Mouse (Mus musculus): ENCODE results near the gene Cxcr2. TPM values are rescaled to one million over a fixed set of nuclear protein-coding genes. Genes with fewer than 3 reads are reported as not detected.

The Cxcr2 gene
- total RNA-seq, 1 experiment from 2014 or later: not detected

- DNase-seq: no peak
Measured at GRCm38 (mm10) chr1:74199046-74199445, 45.3 kb downstream of the Cxcr2 start.

- no peak for DNase-seq
Measured at GRCm38 (mm10) chr1:74201048-74201844, 47.5 kb downstream of the Cxcr2 start.

GRCm38 (mm10) chr1:74203457-74203856 lies 49.7 kb downstream of the Cxcr2 start:
- DNase-seq: no peak

- DNase-seq: no peak
Measured at GRCm38 (mm10) chr1:74205881-74206280, 52.1 kb downstream of the Cxcr2 start.

- no peak for DNase-seq
Measured at GRCm38 (mm10) chr1:74206642-74207041, 52.9 kb downstream of the Cxcr2 start.

GRCm38 (mm10) chr1:74207906-74208305 lies 54.1 kb downstream of the Cxcr2 start:
- no peak for DNase-seq

- DNase-seq: no peak
Measured at GRCm38 (mm10) chr1:74208941-74209340, 55.2 kb downstream of the Cxcr2 start.

Small RNAs within 50 kb of the gene (microRNA-seq; reads per million reads assigned to microRNA genes)
- 0 reads per million in 2 experiments for gene Mir1928

Other genes with a start within 250 kb of the Cxcr2 start
- 270 and 436 TPM in 2 replicates for gene Tns1, start 29.5 kb upstream of the Cxcr2 start, total RNA-seq (2021)
- gene Rufy4, start 28.4 kb upstream of the Cxcr2 start, total RNA-seq (2021): 2.2 and 2.3 TPM in 2 replicates
- gene Cxcr1, start 40.6 kb downstream of the Cxcr2 start, total RNA-seq (2021): not detected in 2 replicates
- 170 and 172 TPM in 2 replicates for gene Arpc2, start 82.1 kb downstream of the Cxcr2 start, total RNA-seq (2021)
- gene Gpbar1, start 124.6 kb downstream of the Cxcr2 start, total RNA-seq (2021): not detected in 2 replicates
- 157 and 183 TPM in 2 replicates for gene Aamp, start 130.7 kb downstream of the Cxcr2 start, total RNA-seq (2021)
- gene Pnkd, start 130.9 kb downstream of the Cxcr2 start, total RNA-seq (2021): 65.2 and 75.9 TPM in 2 replicates
- gene Tmbim1, start 151.6 kb downstream of the Cxcr2 start, total RNA-seq (2021): 83.1 and 84.7 TPM in 2 replicates
- gene Catip, start 208.1 kb downstream of the Cxcr2 start, total RNA-seq (2021): 0.67 TPM in 2 replicates
- gene Slc11a1, start 221.2 kb downstream of the Cxcr2 start, total RNA-seq (2021): 5.8 and 11.4 TPM in 2 replicates
- gene Ctdsp1, start 237.5 kb downstream of the Cxcr2 start, total RNA-seq (2021): 168 and 179 TPM in 2 replicates

All from adrenal gland, postnatal 25 days (tissue).